ENCODE assay signal across 29 mouse cellular contexts in the genomic region with DNA sequence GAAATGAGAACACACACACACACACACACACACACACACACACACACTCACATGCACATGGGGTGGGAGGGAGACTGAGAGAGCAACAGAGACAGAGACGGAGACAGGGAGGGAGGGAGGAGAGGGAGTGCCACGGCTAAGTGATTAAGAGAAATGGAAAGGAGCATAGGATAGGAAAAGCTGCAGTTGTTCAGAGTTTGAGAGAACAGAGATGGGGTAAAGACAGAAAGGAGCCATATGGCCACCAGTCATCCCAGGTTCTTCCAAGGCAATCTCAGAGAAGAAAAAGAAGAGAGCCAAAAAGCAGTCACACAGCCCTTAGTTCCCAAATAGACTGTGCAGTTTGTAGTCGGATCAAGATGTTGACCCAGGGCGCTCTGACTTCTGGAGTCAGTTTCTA. TPM values are rescaled to one million over a fixed set of nuclear protein-coding genes. Genes with fewer than 3 reads are reported as not detected.
DNase-seq lines count a peak whose midpoint lies in the region; ATAC-seq and TF ChIP-seq lines count a peak whose summit lies in the region.
"Had no signal": no experiment of that assay in that cellular context is flagged by ENCODE, and none has a peak within 500 bp of the region (broad histone marks: within the 10 kb centered on the region; RNA-seq: fewer than 3 reads in every experiment).

No protein-coding gene starts in this region.

- no peaks in the 10 kb centered on the region for H3K9me3 ChIP-seq in forebrain, postnatal 0 days (ENCODE audit: low read length)
- H3K9me3 ChIP-seq in forebrain, embryonic 16.5 days (ENCODE audit: control insufficient read depth, low read length): peaks cover 2% of the 10 kb centered on the region; the same call in 1 of the 2 replicates
- H3K9me3 ChIP-seq in midbrain, embryonic 11.5 days (ENCODE audit: control insufficient read depth, low read length): no peaks in the 10 kb centered on the region
- H3K9me3 ChIP-seq in midbrain, embryonic 15.5 days: 0 out of 2 replicates have a peak, but pooled peaks cover 3% of the 10 kb centered on the region
- H3K9me3 ChIP-seq: embryonic facial prominence, embryonic 13.5 days; forebrain, embryonic 13.5 days; forebrain, embryonic 15.5 days; G1E had no signal

- H3K9ac ChIP-seq in forebrain, postnatal 0 days: no peak overlapping the region
- no peak overlapping the region for H3K9ac ChIP-seq in forebrain, embryonic 16.5 days (replicated peaks; ENCODE audit: low read depth, low read length)
- no peak overlapping the region for H3K9ac ChIP-seq in midbrain, embryonic 11.5 days (ENCODE audit: low read length)
- no peak overlapping the region for H3K9ac ChIP-seq in midbrain, embryonic 15.5 days
- H3K9ac ChIP-seq: embryonic facial prominence, embryonic 13.5 days; embryonic facial prominence, embryonic 15.5 days; forebrain, embryonic 13.5 days; forebrain, embryonic 15.5 days had no signal

- peak; percentile 23; the same call in 1 of the 2 replicates for ATAC-seq in forebrain, postnatal 0 days
- ATAC-seq in forebrain, embryonic 16.5 days: no peak
- no peak for ATAC-seq in midbrain, embryonic 11.5 days (ENCODE audit: low FRiP score)
- ATAC-seq in midbrain, embryonic 15.5 days (replicated peaks): no peak
- ATAC-seq: activated CD4-positive, CD25-positive, alpha-beta regulatory T cell, adult 4 months; CD4-positive, CD25-positive, alpha-beta regulatory T cell, adult 4 months; forebrain, embryonic 13.5 days; forebrain, embryonic 15.5 days; Patski had no signal

- TF ChIP-seq CTCF in forebrain, postnatal 0 days (IDR thresholded peaks at IDR 0.05; ENCODE audit: low read depth): no peak

- H3K4me3 ChIP-seq in forebrain, postnatal 0 days (ENCODE audit: low read depth, low read length): no peak overlapping the region
- no peak overlapping the region for H3K4me3 ChIP-seq in forebrain, embryonic 16.5 days (replicated peaks; ENCODE audit: low read length)
- no peak overlapping the region for H3K4me3 ChIP-seq in midbrain, embryonic 11.5 days (ENCODE audit: low read depth, low read length)
- no peak overlapping the region for H3K4me3 ChIP-seq in midbrain, embryonic 15.5 days
- H3K4me3 ChIP-seq: embryonic facial prominence, embryonic 13.5 days; embryonic facial prominence, embryonic 15.5 days; erythroblast, embryonic 14.5 days; forebrain, embryonic 13.5 days; forebrain, embryonic 15.5 days had no signal

- no peak for DNase-seq in forebrain, postnatal 0 days
- peak; percentile 72 for DNase-seq in heart, adult 11 months
- DNase-seq in heart, postnatal 14 days: no peak
- peak; percentile 11 for DNase-seq in layer of hippocampus, adult 11-12 months (ENCODE audit: low spot score)
- no peak for DNase-seq in layer of hippocampus, postnatal 36 days
- DNase-seq in midbrain, embryonic 11.5 days (ENCODE audit: low spot score, missing footprints): peak; percentile 31
- DNase-seq: adrenal gland, adult 8-10 months; adrenal gland, postnatal 14 days; adrenal gland, postnatal 36 days; B cell, adult 2 months; cerebellum, adult 11 months; cerebellum, adult 18-20 months; cerebellum, adult 8-10 months; cerebellum, adult 9-11 months; cerebellum, postnatal 14 days; cerebellum, postnatal 36 days; embryo, embryonic 11 days had no signal

- no peak overlapping the region for H3K27ac ChIP-seq in forebrain, postnatal 0 days (ENCODE audit: low read depth, low read length)
- H3K27ac ChIP-seq in forebrain, embryonic 16.5 days (ENCODE audit: low read length): no peak overlapping the region
- H3K27ac ChIP-seq in midbrain, embryonic 11.5 days (ENCODE audit: low read depth, low read length): no peak overlapping the region
- H3K27ac ChIP-seq in midbrain, embryonic 15.5 days: no peak overlapping the region
- H3K27ac ChIP-seq: embryonic facial prominence, embryonic 13.5 days; embryonic facial prominence, embryonic 15.5 days; forebrain, embryonic 13.5 days; forebrain, embryonic 15.5 days had no signal

- no peaks in the 10 kb centered on the region for H3K27me3 ChIP-seq in forebrain, postnatal 0 days (ENCODE audit: insufficient read depth, low read length)
- no peaks in the 10 kb centered on the region for H3K27me3 ChIP-seq in forebrain, embryonic 16.5 days (replicated peaks; ENCODE audit: control insufficient read depth, insufficient read depth, low read length)
- no peaks in the 10 kb centered on the region for H3K27me3 ChIP-seq in midbrain, embryonic 11.5 days (ENCODE audit: control insufficient read depth, insufficient read depth, low read length)
- no peaks in the 10 kb centered on the region for H3K27me3 ChIP-seq in midbrain, embryonic 15.5 days (replicated peaks)
- H3K27me3 ChIP-seq: CH12.LX; embryonic facial prominence, embryonic 13.5 days; embryonic facial prominence, embryonic 15.5 days; forebrain, embryonic 13.5 days; forebrain, embryonic 15.5 days; Patski had no signal

- H3K4me1 ChIP-seq in forebrain, postnatal 0 days (ENCODE audit: insufficient read depth): 0 out of 2 replicates have a peak, but pooled peaks cover 6% of the 10 kb centered on the region
- H3K4me1 ChIP-seq in forebrain, embryonic 16.5 days (replicated peaks; ENCODE audit: control insufficient read depth, insufficient read depth, low read length): peaks cover 4% of the 10 kb centered on the region
- no peaks in the 10 kb centered on the region for H3K4me1 ChIP-seq in midbrain, embryonic 11.5 days (ENCODE audit: control insufficient read depth, insufficient read depth, low read length)
- H3K4me1 ChIP-seq in midbrain, embryonic 15.5 days: peaks cover 5% of the 10 kb centered on the region; the same call in 1 of the 2 replicates
- H3K4me1 ChIP-seq: embryonic facial prominence, embryonic 13.5 days; embryonic facial prominence, embryonic 15.5 days; forebrain, embryonic 13.5 days had no signal

- intact Hi-C loops in heart, postnatal 14 days (cut with DNase I): no loop called here

- WGBS in forebrain, postnatal 0 days: 71% methylated on average over 4 of the region's 4 CpGs
- 79% methylated on average over 4 of the region's 4 CpGs for WGBS in forebrain, embryonic 16.5 days
- 88% methylated on average over 4 of the region's 4 CpGs for WGBS in midbrain, embryonic 11.5 days
- WGBS in midbrain, embryonic 15.5 days: 88% methylated on average over 4 of the region's 4 CpGs

- H3K4me2 ChIP-seq in forebrain, postnatal 0 days (ENCODE audit: low read depth): no peak overlapping the region
- no peak overlapping the region for H3K4me2 ChIP-seq in forebrain, embryonic 16.5 days (ENCODE audit: low read length)
- no peak overlapping the region for H3K4me2 ChIP-seq in midbrain, embryonic 11.5 days
- H3K4me2 ChIP-seq in midbrain, embryonic 15.5 days: no peak overlapping the region
- H3K4me2 ChIP-seq: embryonic facial prominence, embryonic 13.5 days; embryonic facial prominence, embryonic 15.5 days; forebrain, embryonic 13.5 days; forebrain, embryonic 15.5 days had no signal

- no peaks in the 10 kb centered on the region for H3K36me3 ChIP-seq in forebrain, postnatal 0 days (ENCODE audit: insufficient read depth)
- no peaks in the 10 kb centered on the region for H3K36me3 ChIP-seq in forebrain, embryonic 16.5 days (ENCODE audit: control insufficient read depth, insufficient read depth)
- H3K36me3 ChIP-seq in midbrain, embryonic 11.5 days (ENCODE audit: control insufficient read depth, insufficient read depth, low read length): no peaks in the 10 kb centered on the region
- H3K36me3 ChIP-seq in midbrain, embryonic 15.5 days (replicated peaks): no peaks in the 10 kb centered on the region
- H3K36me3 ChIP-seq: embryonic facial prominence, embryonic 13.5 days; embryonic facial prominence, embryonic 15.5 days; forebrain, embryonic 15.5 days; G1E had no signal

RNA-seq across cellular contexts. Expression of a gene that starts 42.1 kb away (rescaled TPM):
- total RNA-seq in forebrain, postnatal 0 days (2014; rRNA removed): 33.5 and 62.9 TPM in 2 replicates
- polyA plus RNA-seq in forebrain, postnatal 0 days (2015; fragmentation: Nextera tagmentation; extraction: Ambion mirVana): 17.2 and 33.6 TPM in 2 replicates
- polyA plus RNA-seq in forebrain, embryonic 16.5 days (2015; fragmentation: Nextera tagmentation; extraction: Ambion mirVana): 21.4 and 23.5 TPM in 2 replicates
- total RNA-seq in heart, postnatal 14 days (2021): 100 to 1,000 TPM; 163 to 172 TPM
- 10 to 100 TPM; 49.2 to 60.3 TPM for total RNA-seq in layer of hippocampus, postnatal 36 days (2021)
- polyA plus RNA-seq in midbrain, embryonic 11.5 days (2014; fragmentation: Nextera tagmentation; extraction: Ambion mirVana): 20.2 and 20.7 TPM in 2 replicates
- 31.1 and 33.9 TPM in 2 replicates for polyA plus RNA-seq in midbrain, embryonic 15.5 days (2015; fragmentation: Nextera tagmentation; extraction: Ambion mirVana)
- polyA plus RNA-seq: activated CD4-positive, CD25-positive, alpha-beta regulatory T cell, adult 4 months; CD4-positive, CD25-positive, alpha-beta regulatory T cell, adult 4 months had no signal

Comparison
In these comparisons a context has a peak if more than half of its experiments do, and no peak if none do; other contexts are left out.
1. DNase-seq: peak in heart, adult 11 months (single experiment), layer of hippocampus, adult 11-12 months (single experiment) and midbrain, embryonic 11.5 days (single experiment); none in forebrain, postnatal 0 days (single experiment), heart, postnatal 14 days (0 of 2) and layer of hippocampus, postnatal 36 days (0 of 2).